Mouse (Mus musculus) heart, embryonic 12.5 days (tissue): ENCODE results near the gene Nav1. TPM values are rescaled to one million over a fixed set of nuclear protein-coding genes. Genes with fewer than 3 reads are reported as not detected.

Source experiments
- ATAC-seq: fragments of 200-750 bp; cut with Nextera tagmentation; 2 replicates; pipeline ENCODE4 v1.8.0; 2017; ENCODE audit warnings: moderate TSS enrichment, moderate library complexity; ENCODE audit not compliant: insufficient number of reproducible peaks, low FRiP score
- H3K27ac ChIP-seq: fragments of 300-500 bp; sonication (generic); 2 replicates; pipeline ENCODE4 v1.5.1; 2016; ENCODE audit warnings: mild to moderate bottlenecking, moderate library complexity; ENCODE audit not compliant: poor library complexity, severe bottlenecking
- H3K27me3 ChIP-seq: fragments of 300-500 bp; sonication (generic); replicated peaks from 2 replicates; pipeline ENCODE4 v1.6.1; 2016; ENCODE audit warnings: mild to moderate bottlenecking, moderate library complexity
- H3K36me3 ChIP-seq: fragments of 300-500 bp; sonication (generic); 2 replicates; pipeline ENCODE4 v1.6.1; 2016; ENCODE audit warnings: mild to moderate bottlenecking, moderate library complexity
- H3K4me1 ChIP-seq: fragments of 300-500 bp; sonication (generic); replicated peaks from 2 replicates; pipeline ENCODE4 v1.6.1; 2016; ENCODE audit warnings: mild to moderate bottlenecking
- H3K4me2 ChIP-seq: fragments of 300-500 bp; sonication (generic); 2 replicates; pipeline ENCODE4 v1.6.1; 2016; ENCODE audit warnings: mild to moderate bottlenecking, moderate library complexity
- H3K4me3 ChIP-seq: fragments of 300-500 bp; sonication (generic); 2 replicates; pipeline ENCODE4 v1.5.1; 2016; ENCODE audit warnings: mild to moderate bottlenecking
- H3K9ac ChIP-seq: fragments of 300-500 bp; sonication (generic); 2 replicates; pipeline ENCODE4 v1.6.1; 2016; ENCODE audit warnings: mild to moderate bottlenecking, moderate library complexity
- H3K9me3 ChIP-seq: fragments of 300-500 bp; sonication (generic); replicated peaks from 2 replicates; pipeline ENCODE4 v1.6.1; 2016; ENCODE audit warnings: mild to moderate bottlenecking, moderate library complexity
- WGBS: fragments of 180-500 bp; shearing (Covaris S2); methylation state at CpG from one replicate; pipeline ENCODE4 v1.1.7; 2016; 5-methylcytosine and 5-hydroxymethylcytosine counted together
- polyA plus RNA-seq: library from polyadenylated mRNA; unstranded; fragments of >200 nt; fragmentation: Nextera tagmentation; extraction: Ambion mirVana; gene quantifications from 2 replicates; pipeline ENCODE4 v1.2.1, GENCODE M21; 2016

Nav1 gene
- polyA plus RNA-seq, 1 experiment from 2014 or later = 38.9 TPM

- H3K27me3 ChIP-seq = no peaks in the 10 kb centered on the region
- H3K4me1 ChIP-seq = peaks cover 49% of the 10 kb centered on the region
- H3K9ac ChIP-seq = no peak overlapping the region
- no peak overlapping the region for H3K27ac ChIP-seq
- H3K4me2 ChIP-seq = no peak overlapping the region
- H3K36me3 ChIP-seq = peaks cover 26% of the 10 kb centered on the region
- no peak for ATAC-seq
- H3K9me3 ChIP-seq = peaks cover 4% of the 10 kb centered on the region
- 89% methylated on average over 1 of the region's 1 CpGs for WGBS
- H3K4me3 ChIP-seq = no peak overlapping the region
Observed at GRCm38 (mm10) chr1:135482666-135483065, 124.4 kb downstream of the Nav1 start.

- WGBS = 73% methylated on average over 9 of the region's 9 CpGs
- Histone ChIP-seq H3K4me1 (peaks cover 49% of the 10 kb centered on the region), H3K27me3 (no peaks in the 10 kb centered on the region), H3K27ac (no peak overlapping the region), H3K4me2 (no peak overlapping the region), H3K9ac (no peak overlapping the region), H3K36me3 (peaks cover 31% of the 10 kb centered on the region), H3K4me3 (no peak overlapping the region), H3K9me3 (peaks cover 4% of the 10 kb centered on the region)
- ATAC-seq = no peak
Observed at GRCm38 (mm10) chr1:135481656-135482055, 125.4 kb downstream of the Nav1 start.

DNA sequence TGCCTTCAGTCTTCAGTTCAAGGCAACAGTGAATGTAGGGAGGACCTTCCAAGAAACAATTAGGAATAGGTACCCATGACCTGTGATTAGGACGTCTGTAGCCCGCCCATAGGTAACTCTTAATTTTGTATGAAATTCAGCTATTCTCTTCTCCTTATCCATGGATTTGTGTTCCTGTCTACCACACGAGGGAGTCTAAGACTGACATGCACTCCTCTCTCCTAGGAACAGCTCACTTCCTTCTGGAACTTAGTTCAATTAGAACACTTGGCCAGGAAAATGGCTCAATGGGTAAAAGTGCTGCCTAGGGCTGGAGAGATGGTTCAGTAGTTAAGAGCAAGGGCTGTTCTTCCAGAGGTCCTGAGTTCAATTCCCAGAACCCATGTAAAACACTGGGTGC lies 126.3 kb downstream of the Nav1 start:
- Histone ChIP-seq H3K9me3 (peaks cover 4% of the 10 kb centered on the region), H3K27ac (peak overlapping the region; percentile 79; the same call in 1 of the 2 replicates), H3K4me3 (no peak overlapping the region), H3K4me2 (no peak overlapping the region), H3K9ac (no peak overlapping the region), H3K27me3 (no peaks in the 10 kb centered on the region), H3K36me3 (peaks cover 31% of the 10 kb centered on the region), H3K4me1 (peaks cover 41% of the 10 kb centered on the region)
- WGBS = 62% methylated on average over 3 of the region's 3 CpGs
- no peak for ATAC-seq

GRCm38 (mm10) chr1:135475571-135475895 lies 131.6 kb downstream of the Nav1 start:
- no peak overlapping the region for H3K4me3 ChIP-seq
- H3K9me3 ChIP-seq = no peaks in the 10 kb centered on the region
- H3K4me1 ChIP-seq = peaks cover 29% of the 10 kb centered on the region
- H3K27ac ChIP-seq = no peak overlapping the region
- H3K36me3 ChIP-seq = peaks cover 30% of the 10 kb centered on the region
- no peak overlapping the region for H3K4me2 ChIP-seq
- H3K27me3 ChIP-seq = no peaks in the 10 kb centered on the region
- no peak overlapping the region for H3K9ac ChIP-seq
- WGBS = 92% methylated on average over 7 of the region's 7 CpGs
- ATAC-seq = no peak

DNA sequence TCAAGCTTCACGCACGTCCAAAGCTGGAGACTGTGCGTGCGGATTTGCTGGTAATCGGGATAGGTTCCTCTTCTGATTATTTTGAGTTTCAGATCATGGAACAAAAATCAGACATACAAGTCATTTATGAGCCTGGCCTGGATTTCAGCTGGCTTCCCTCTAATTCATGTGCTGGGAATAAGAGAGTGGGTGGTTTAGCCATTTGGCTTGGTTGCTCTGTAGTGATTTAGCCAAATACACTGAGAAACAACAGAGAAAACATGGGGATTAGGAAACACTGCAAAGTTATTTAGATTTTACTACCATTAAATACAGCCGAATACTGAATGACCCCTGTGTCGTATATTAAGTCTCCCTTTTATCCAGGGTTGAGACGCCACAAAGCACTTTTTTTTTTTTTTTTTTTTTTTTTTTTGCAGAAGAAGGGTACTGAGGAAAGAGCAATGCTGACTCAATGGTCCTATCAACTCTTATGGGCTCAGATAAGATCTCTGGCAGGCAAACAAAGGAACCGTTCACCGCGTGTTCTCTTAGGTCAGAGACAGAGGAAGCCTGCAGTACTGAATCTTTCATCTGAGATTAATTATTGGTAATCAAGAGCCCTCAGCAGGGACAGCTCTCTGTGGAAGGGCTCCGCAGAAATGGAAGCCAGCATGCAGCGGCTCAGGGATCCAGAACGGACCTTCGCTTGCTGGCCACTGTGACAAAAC lies 132.1 kb downstream of the Nav1 start:
- Histone ChIP-seq H3K36me3 (peaks cover 36% of the 10 kb centered on the region), H3K4me1 (peaks cover 26% of the 10 kb centered on the region), H3K4me3 (no peak overlapping the region), H3K9me3 (no peaks in the 10 kb centered on the region), H3K27me3 (no peaks in the 10 kb centered on the region), H3K9ac (no peak overlapping the region), H3K4me2 (no peak overlapping the region), H3K27ac (no peak overlapping the region)
- no peak for ATAC-seq
- 76% methylated on average over 15 of the region's 15 CpGs for WGBS

GRCm38 (mm10) chr1:135472536-135472935 lies 134.6 kb downstream of the Nav1 start:
- Histone ChIP-seq H3K9ac (no peak overlapping the region), H3K36me3 (peaks cover 58% of the 10 kb centered on the region), H3K27me3 (no peaks in the 10 kb centered on the region), H3K4me1 (peaks cover 9% of the 10 kb centered on the region; the same call in 1 of the 2 replicates), H3K9me3 (no peaks in the 10 kb centered on the region), H3K4me3 (no peak overlapping the region), H3K27ac (no peak overlapping the region), H3K4me2 (no peak overlapping the region)
- no peak for ATAC-seq
- WGBS = 48% methylated on average over 5 of the region's 5 CpGs

GRCm38 (mm10) chr1:135471742-135472141 lies 135.4 kb downstream of the Nav1 start:
- peaks cover 9% of the 10 kb centered on the region; the same call in 1 of the 2 replicates for H3K4me1 ChIP-seq
- ATAC-seq = no peak

GRCm38 (mm10) chr1:135470546-135470945 lies 136.5 kb downstream of the Nav1 start:
- ATAC-seq = no peak
- H3K27me3 ChIP-seq = no peaks in the 10 kb centered on the region
- H3K27ac ChIP-seq = no peak overlapping the region
- no peak overlapping the region for H3K4me3 ChIP-seq
- peaks cover 8% of the 10 kb centered on the region; the same call in 1 of the 2 replicates for H3K4me1 ChIP-seq
- H3K4me2 ChIP-seq = no peak overlapping the region
- peaks cover 73% of the 10 kb centered on the region for H3K36me3 ChIP-seq
- 84% methylated on average over 13 of the region's 13 CpGs for WGBS
- H3K9me3 ChIP-seq = no peaks in the 10 kb centered on the region
- no peak overlapping the region for H3K9ac ChIP-seq

More at GRCm38 (mm10) chr1:135471742-135472141, 135.4 kb downstream of the Nav1 start:
- Histone ChIP-seq H3K4me2 (no peak overlapping the region), H3K36me3 (peaks cover 61% of the 10 kb centered on the region), H3K27me3 (no peaks in the 10 kb centered on the region), H3K9ac (no peak overlapping the region), H3K9me3 (no peaks in the 10 kb centered on the region), H3K27ac (no peak overlapping the region), H3K4me3 (no peak overlapping the region)
- 68% methylated on average over 5 of the region's 5 CpGs for WGBS

GRCm38 (mm10) chr1:135467462-135467861 lies 139.6 kb downstream of the Nav1 start:
- Histone ChIP-seq H3K9me3 (no peaks in the 10 kb centered on the region), H3K4me2 (no peak overlapping the region), H3K36me3 (peaks cover 97% of the 10 kb centered on the region), H3K27me3 (no peaks in the 10 kb centered on the region), H3K4me1 (0 out of 2 replicates have a peak, but pooled peaks cover 9% of the 10 kb centered on the region), H3K27ac (no peak overlapping the region), H3K9ac (no peak overlapping the region), H3K4me3 (no peak overlapping the region)
- ATAC-seq = no peak
- WGBS = 81% methylated on average over 5 of the region's 5 CpGs

DNA sequence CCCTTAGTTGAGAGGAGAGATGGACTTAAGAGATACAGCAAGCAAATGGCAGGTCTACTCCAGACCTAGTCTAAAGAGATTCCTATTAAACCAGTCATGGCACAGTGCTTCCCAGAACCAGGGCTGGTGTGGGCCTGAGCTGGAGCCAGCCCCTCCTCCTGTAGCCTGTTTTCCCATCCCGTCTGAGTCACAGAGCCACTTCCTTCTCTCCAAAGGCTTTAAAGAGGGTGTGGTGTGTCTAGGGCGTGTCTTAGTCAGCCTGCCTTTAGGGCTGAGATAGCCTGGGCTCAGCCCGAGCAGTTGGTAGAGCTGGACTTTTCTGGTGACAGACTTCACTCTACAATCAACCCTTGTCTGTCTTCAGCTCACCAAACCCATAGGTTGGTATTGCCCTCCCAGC lies 140.2 kb downstream of the Nav1 start:
- Histone ChIP-seq H3K9ac (no peak overlapping the region), H3K27me3 (no peaks in the 10 kb centered on the region), H3K4me1 (peaks cover 8% of the 10 kb centered on the region), H3K4me2 (no peak overlapping the region), H3K27ac (no peak overlapping the region), H3K4me3 (no peak overlapping the region), H3K9me3 (no peaks in the 10 kb centered on the region), H3K36me3 (peaks cover 97% of the 10 kb centered on the region)
- WGBS = 50% methylated on average over 3 of the region's 3 CpGs
- peak; percentile 62; the same call in 1 of the 2 replicates for ATAC-seq

DNA sequence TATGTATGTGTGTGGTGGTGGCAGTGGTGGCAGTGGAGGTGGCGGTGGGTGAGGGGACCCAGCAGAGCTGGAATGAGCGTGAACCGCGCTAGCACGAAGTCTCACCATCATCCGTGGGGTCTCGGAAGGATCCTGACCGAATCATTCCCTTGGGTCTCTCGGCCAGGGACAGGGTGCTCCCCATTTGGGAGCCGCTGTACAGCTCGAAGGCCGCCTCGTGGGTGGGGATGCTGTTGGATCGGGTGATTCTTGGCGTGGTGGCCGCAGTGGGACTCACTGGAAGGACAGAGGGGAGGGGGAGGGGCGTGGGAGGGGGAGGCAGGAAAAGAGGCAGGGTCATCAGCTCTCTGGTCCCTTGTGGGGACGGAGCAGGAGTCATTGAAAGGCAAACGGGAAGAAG lies 141.4 kb downstream of the Nav1 start:
- Histone ChIP-seq H3K9ac (no peak overlapping the region), H3K9me3 (no peaks in the 10 kb centered on the region), H3K36me3 (peaks cover 93% of the 10 kb centered on the region), H3K27ac (no peak overlapping the region), H3K27me3 (no peaks in the 10 kb centered on the region), H3K4me3 (no peak overlapping the region), H3K4me1 (peaks cover 11% of the 10 kb centered on the region), H3K4me2 (no peak overlapping the region)
- no peak for ATAC-seq
- WGBS = 91% methylated on average over 18 of the region's 19 CpGs

GRCm38 (mm10) chr1:135462736-135463135 lies 144.4 kb downstream of the Nav1 start:
- H3K36me3 ChIP-seq = peaks cover 96% of the 10 kb centered on the region
- 71% methylated on average over 8 of the region's 8 CpGs for WGBS
- ATAC-seq = no peak
- H3K4me1 ChIP-seq = peaks cover 11% of the 10 kb centered on the region
- H3K27ac ChIP-seq = 0 out of 2 replicates have a peak overlapping the region, but pooled peaks have one; percentile 8
- no peak overlapping the region for H3K9ac ChIP-seq
- H3K4me2 ChIP-seq = no peak overlapping the region
- H3K27me3 ChIP-seq = no peaks in the 10 kb centered on the region
- no peak overlapping the region for H3K4me3 ChIP-seq
- H3K9me3 ChIP-seq = no peaks in the 10 kb centered on the region
